Mouse (Mus musculus) layer of hippocampus, adult 9-11 months (tissue): ENCODE results near the gene Hist1h4d.
"Not testable (repeated sequence)": the region's sequence is repeated elsewhere in the genome, so short reads cannot be mapped to it uniquely, and the experiment has no call there.

Experiments
- DNase-seq: peaks from one replicate; pipeline ENCODE4 v3.0.0; 2022

The Hist1h4d gene

GRCm38 (mm10) chr13:23574546-23575170 lies 6.7 kb upstream of the Hist1h4d start:
- not testable (repeated sequence) for DNase-seq

- DNase-seq = peak; percentile 73
Observed at GRCm38 (mm10) chr13:23575271-23575851, 6.0 kb upstream of the Hist1h4d start, which contains the start of gene Hist1h3d. TSS of gene Hist1h3d (plus strand) at chr13:23575763.

GRCm38 (mm10) chr13:23575864-23576313 lies 5.5 kb upstream of the Hist1h4d start:
- not testable (repeated sequence) for DNase-seq

- no peak for DNase-seq
Observed at GRCm38 (mm10) chr13:23576351-23576881, 5.0 kb upstream of the Hist1h4d start.

GRCm38 (mm10) chr13:23576906-23577639 lies 4.3 kb upstream of the Hist1h4d start:
- no peak for DNase-seq

- DNase-seq = no peak
Observed at GRCm38 (mm10) chr13:23577835-23578234, 3.6 kb upstream of the Hist1h4d start.

GRCm38 (mm10) chr13:23582219-23583056 lies 1.0 kb downstream of the Hist1h4d start:
- no peak for DNase-seq

GRCm38 (mm10) chr13:23583387-23584068 lies 2.1 kb downstream of the Hist1h4d start:
- no peak for DNase-seq

- DNase-seq = no peak
Observed at GRCm38 (mm10) chr13:23584331-23584730, 2.9 kb downstream of the Hist1h4d start.

GRCm38 (mm10) chr13:23585029-23585441 lies 3.6 kb downstream of the Hist1h4d start:
- peak; percentile 67 for DNase-seq

- DNase-seq = peak; percentile 77
Observed at GRCm38 (mm10) chr13:23585442-23586098, 4.2 kb downstream of the Hist1h4d start.

GRCm38 (mm10) chr13:23586099-23586939 lies 4.9 kb downstream of the Hist1h4d start:
- no peak for DNase-seq

- DNase-seq = no peak
Observed at GRCm38 (mm10) chr13:23586940-23587225, 5.5 kb downstream of the Hist1h4d start.

GRCm38 (mm10) chr13:23591206-23591605 lies 9.8 kb downstream of the Hist1h4d start:
- DNase-seq = no peak

- DNase-seq = not testable (repeated sequence)
Observed at GRCm38 (mm10) chr13:23591886-23592285, 10.5 kb downstream of the Hist1h4d start.

- no peak for DNase-seq
Observed at GRCm38 (mm10) chr13:23592614-23593013, 11.2 kb downstream of the Hist1h4d start.

GRCm38 (mm10) chr13:23593051-23593770 lies 11.8 kb downstream of the Hist1h4d start:
- DNase-seq = no peak

GRCm38 (mm10) chr13:23595185-23595584 lies 13.8 kb downstream of the Hist1h4d start:
- DNase-seq = no peak

GRCm38 (mm10) chr13:23595622-23596372 lies 14.4 kb downstream of the Hist1h4d start:
- no peak for DNase-seq
